Mouse (Mus musculus): ENCODE measurements around the gene Ldah.

Ldah gene

GRCm38 (mm10) chr12:8313270-8313771 is 105.4 kb downstream of the Ldah start, which contains the start of gene Hs1bp3:
TSS of gene Hs1bp3 (plus strand) at chr12:8313432.
- peak; percentile 86 for DNase-seq (ENCODE audit: low spot score)

GRCm38 (mm10) chr12:8313773-8314172 is 105.9 kb downstream of the Ldah start:
- no peak for DNase-seq (ENCODE audit: low spot score)

- no peak for DNase-seq (ENCODE audit: low spot score)
These were observed 108.6 kb downstream of the Ldah start for GRCm38 (mm10) chr12:8316541-8316940.

- DNase-seq (ENCODE audit: low spot score): peak; percentile 82
These were observed 112.3 kb downstream of the Ldah start for GRCm38 (mm10) chr12:8320084-8320713.

GRCm38 (mm10) chr12:8321506-8321905 is 113.6 kb downstream of the Ldah start:
- no peak for DNase-seq (ENCODE audit: low spot score)

GRCm38 (mm10) chr12:8324086-8324485 is 116.2 kb downstream of the Ldah start:
- no peak for DNase-seq (ENCODE audit: low spot score)

GRCm38 (mm10) chr12:8325245-8325942 is 117.5 kb downstream of the Ldah start:
- no peak for DNase-seq (ENCODE audit: low spot score)

- no peak for DNase-seq (ENCODE audit: low spot score)
These were observed 118.1 kb downstream of the Ldah start for GRCm38 (mm10) chr12:8325943-8326522.

GRCm38 (mm10) chr12:8326825-8327674 is 119.1 kb downstream of the Ldah start:
- DNase-seq (ENCODE audit: low spot score): peak; percentile 94

GRCm38 (mm10) chr12:8327675-8328053 is 119.8 kb downstream of the Ldah start:
- DNase-seq (ENCODE audit: low spot score): no peak

- DNase-seq (ENCODE audit: low spot score): no peak
These were observed 121.3 kb downstream of the Ldah start for GRCm38 (mm10) chr12:8329236-8329635.

GRCm38 (mm10) chr12:8331489-8332173 is 123.7 kb downstream of the Ldah start:
- no peak for DNase-seq (ENCODE audit: low spot score)

- DNase-seq (ENCODE audit: low spot score): no peak
These were observed 124.3 kb downstream of the Ldah start for GRCm38 (mm10) chr12:8332174-8332542.

GRCm38 (mm10) chr12:8333617-8334016 is 125.7 kb downstream of the Ldah start:
- DNase-seq (ENCODE audit: low spot score): no peak

GRCm38 (mm10) chr12:8334261-8334660 is 126.4 kb downstream of the Ldah start:
- no peak for DNase-seq (ENCODE audit: low spot score)

Data from lung, postnatal 25 days (tissue).